Mouse (Mus musculus) c-Kit-negative CD71-positive TER-119-positive erythroid progenitor cells, embryonic 14.5 days (primary cell): Measurements from ENCODE around the gene Pbrm1.

Experiments used
- DNase-seq: peaks from one replicate; pipeline ENCODE4 v3.0.0-alpha.2; 2013; ENCODE audit warnings: low read depth, low spot score

Gene Pbrm1

DNA sequence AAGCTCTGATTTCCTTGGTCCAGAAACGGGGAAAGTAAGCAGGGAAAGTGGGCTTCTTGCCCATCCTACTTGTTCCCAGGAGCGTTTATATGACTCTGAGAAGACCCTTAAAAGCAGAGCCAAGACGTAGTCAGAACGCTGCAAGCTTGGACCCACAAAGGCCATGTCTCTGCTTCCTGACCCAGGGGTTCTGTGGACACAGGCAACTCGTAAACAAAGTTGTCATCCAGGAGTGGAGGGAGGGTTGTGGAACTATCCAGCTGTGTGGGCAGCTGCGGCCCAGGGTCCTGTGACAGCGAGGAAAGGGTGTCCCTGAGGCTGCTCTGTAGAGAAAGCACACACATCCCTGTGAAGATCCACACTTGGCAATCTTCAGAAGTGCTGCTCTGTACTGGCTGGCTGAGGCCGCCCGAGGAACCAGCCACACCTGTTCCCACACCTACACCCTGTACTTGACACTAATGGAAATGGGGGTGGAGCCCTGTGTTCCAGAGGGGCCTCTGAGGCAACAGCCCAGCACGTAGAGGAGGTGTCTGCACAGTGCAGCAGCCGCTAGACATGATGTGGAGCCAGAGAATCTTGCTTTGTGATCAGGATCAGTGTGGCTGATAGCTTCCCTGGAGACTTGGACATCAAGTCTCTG, 114.2 kb downstream of the Pbrm1 start:
- DNase-seq, result no peak

DNA sequence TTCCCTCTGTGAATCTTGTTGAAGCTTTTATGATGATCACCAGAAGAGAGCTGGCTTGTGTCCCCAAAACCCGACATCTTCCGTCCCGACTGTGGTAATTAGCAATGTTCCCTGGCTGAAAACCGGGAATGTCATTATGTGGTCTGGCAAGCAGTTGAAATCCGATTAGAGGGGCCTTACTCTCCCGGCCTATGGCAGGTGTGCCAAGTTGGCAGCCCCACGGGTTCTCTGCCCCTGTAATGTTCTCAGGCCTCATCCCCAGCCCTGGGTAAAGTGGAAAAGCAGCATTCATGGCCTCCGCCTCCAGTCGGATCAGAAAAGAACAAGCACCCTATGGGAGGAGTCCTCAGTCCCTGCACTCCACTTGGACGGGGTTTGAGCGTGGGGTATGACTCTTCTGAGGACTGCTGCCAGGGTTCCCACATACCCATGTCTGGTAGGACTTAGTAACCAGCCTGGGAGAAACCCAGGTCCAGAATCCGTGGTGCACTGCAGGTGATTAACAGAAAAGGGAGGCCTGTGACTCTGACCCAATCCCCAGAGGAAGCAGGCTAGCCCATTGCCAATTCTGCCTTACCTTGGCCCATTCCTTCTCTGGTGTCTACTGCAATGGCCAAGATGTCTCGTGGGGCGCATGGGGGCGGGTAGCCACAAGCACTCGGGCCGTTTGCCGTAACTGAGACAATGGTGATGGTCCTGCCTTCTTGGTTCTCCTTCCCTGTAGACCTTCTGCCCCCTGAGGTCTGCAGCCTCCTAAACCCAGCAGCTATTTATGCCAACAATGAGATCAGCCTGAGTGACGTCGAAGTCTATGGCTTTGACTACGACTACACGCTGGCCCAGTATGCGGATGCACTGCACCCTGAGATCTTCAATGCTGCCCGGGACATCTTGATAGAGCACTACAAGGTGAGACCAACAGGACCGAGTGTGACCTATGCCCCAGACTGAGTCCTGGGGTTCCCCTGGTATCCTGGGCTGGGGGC, 115.4 kb downstream of the Pbrm1 start:
- DNase-seq, result no peak

DNA sequence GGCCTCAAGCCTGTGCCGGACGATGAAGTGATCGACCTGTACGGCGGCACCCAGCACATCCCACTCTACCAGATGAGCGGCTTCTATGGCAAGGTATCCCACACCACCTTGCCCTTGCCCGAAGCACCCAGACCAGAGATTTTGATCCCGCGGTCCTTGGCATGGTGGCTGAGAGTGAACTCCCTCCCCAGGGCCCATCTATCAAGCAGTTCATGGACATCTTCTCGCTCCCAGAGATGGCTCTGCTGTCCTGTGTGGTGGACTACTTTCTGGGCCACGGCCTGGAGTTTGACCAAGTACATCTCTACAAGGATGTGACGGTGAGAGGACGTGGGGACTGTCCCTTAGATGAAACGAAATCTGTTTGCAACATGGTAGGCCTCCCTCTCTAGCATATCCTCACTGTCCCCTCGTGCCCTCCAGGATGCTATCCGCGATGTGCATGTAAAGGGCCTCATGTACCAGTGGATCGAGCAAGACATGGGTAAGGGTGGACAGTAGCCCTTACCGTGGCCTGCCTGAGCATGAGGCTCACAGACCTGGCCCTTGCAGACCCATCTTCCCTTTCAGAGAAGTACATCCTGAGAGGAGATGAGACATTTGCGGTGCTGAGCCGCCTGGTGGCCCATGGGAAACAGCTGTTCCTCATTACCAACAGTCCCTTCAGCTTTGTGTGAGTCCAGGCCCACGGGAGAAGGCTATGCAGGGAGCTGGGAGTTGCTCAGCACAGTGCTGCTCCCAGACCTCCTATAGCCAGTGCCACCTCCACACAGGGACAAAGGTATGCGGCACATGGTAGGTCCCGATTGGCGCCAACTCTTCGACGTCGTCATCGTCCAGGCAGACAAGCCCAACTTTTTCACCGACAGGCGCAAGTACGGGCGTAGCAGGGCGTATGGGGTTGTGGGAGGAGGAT, 116.8 kb downstream of the Pbrm1 start:
- no peak for DNase-seq

DNA sequence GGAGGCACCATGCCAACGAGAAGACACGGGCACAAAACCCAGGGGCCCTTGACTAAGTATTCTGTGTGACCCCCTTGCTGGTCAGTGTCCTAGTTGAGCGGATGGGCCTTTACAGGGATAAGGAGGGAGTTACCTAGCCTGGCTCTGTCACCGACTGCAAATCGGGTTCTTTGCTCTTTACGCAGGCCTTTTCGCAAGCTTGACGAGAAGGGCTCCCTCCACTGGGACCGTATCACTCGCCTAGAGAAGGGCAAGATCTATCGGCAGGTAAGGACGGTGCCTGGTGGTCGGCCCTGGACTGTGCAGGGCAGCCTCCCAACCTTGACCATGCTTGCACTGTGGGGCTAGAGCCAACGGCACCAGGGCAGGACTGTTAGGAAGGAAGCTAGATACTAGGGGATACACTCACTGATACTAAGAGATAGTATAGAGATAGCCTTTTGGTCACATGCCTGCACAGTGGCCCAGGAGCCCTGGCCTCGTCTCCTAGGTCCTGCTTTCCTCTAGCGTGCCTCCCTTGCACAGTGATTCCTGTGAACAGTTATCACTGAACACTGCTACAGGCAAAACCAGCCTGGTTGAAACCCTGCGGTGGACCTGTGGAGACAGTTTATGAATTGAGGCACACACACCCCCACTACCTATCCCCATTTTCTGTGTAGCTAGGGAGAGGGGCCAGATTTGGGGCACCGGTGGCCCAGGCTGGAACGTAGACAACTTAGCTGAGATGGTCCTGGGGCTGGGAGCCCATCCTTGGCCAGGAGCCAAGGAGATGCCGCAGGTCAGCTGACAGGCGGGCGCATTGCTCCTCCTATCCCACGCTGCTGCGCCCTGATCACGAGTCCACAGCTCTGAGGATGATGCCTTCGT, 117.7 kb downstream of the Pbrm1 start:
- DNase-seq, result no peak

DNA sequence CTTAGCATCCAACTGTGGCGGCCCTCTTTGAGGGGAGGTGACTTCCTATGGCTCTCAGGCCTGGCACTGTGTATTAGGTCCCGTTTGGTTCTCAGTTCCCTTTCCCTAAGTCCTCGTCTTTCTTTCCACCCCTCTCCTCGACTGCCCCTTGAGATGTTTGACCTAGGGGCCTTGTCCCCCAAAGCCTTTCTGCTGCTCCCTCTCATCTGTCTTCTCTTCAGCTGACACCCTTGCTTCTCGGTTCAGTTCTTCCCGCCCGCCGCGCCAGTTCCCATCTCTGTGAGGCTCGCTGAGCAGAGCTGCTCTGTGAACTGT, 118.3 kb downstream of the Pbrm1 start:
- no peak for DNase-seq

DNA sequence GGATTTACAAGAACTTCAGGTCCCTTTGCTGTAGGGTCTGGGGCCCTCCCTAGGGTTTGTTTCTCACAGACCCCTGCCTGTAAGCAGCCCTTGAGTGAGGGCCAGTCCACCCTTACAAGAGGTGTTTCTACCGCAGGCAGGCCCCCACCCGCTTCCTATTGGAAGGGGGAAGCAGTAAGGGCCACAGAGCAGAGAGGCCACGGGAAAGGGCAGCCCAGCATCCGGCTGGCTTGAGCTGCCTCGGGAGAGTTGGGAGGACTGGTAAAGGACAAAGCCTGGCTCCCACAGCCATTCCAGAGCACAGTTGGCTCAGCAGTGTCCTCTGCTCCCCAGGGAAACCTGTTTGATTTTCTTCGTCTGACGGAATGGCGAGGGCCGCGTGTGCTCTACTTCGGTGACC, 118.9 kb downstream of the Pbrm1 start:
- no peak for DNase-seq

DNA sequence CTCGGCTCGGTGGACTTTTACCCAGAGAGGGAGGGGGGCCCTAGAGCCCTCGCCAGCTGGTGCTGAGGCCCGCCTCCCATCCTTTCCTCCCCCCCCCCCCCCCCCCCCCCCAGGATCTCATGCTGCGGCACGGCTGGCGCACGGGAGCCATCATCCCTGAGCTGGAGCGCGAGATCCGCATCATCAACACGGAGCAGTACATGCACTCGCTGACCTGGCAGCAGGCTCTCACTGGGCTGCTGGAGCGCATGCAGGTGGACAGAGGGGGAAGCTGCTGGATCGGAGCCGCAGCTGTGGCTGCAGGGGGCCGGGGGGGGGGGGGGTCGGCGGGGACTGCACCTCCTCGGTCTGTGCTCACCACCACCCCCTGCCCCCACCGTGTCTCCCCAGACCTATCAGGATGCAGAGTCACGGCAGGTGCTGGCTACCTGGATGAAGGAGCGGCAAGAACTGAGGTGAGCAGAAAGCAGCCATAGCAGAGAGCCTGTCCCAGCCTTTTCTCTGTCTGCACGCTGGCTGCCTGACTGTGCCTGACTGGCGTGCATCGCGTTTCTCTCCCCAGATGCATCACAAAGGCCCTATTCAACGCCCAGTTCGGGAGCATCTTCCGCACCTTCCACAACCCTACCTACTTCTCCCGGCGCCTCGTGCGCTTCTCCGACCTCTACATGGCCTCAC, 119.4 kb downstream of the Pbrm1 start:
- DNase-seq, result no peak

DNA sequence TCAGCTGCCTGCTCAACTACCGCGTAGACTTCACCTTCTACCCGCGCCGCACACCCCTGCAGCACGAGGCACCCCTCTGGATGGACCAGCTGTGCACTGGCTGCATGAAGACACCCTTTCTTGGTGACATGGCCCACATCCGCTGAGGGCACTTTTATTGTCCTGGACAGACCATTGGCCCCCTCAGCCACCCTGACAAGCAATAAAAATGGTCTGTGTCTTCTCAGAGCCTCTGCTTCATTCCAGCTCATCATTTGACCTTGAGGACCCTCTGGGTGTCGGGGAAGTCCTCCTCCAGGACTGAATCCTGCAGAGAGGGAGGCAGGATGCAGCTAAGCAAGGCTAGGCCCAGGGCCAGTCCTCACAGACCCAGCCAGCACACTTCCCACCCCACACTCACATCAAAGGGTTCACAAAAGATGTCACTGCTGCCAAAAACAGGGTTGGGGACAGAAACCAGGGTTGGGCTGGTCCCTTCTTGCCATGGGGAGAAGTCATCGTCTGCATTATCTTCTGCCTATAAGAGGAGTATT, 120.0 kb downstream of the Pbrm1 start:
- DNase-seq, result no peak

DNA sequence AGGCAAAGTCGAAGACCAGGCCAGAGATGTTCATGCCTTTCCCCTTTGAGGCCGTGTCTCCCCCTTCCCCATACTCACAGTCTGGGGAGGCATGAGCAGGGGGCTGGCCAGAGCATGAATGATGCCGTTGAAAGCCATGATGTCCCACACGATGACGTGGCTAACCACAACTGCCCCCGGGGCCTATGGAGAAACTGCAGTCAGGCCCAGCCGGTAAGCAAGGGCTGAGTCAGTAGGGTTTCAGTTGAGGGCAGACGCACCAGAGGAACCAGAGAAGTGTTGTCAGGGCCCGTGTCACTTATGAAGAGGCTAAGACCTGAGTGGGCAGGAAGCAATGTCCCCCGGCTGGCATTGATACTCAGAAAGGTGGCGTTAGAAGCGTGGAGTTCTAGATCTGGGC, 120.7 kb downstream of the Pbrm1 start:
- DNase-seq, result no peak

DNA sequence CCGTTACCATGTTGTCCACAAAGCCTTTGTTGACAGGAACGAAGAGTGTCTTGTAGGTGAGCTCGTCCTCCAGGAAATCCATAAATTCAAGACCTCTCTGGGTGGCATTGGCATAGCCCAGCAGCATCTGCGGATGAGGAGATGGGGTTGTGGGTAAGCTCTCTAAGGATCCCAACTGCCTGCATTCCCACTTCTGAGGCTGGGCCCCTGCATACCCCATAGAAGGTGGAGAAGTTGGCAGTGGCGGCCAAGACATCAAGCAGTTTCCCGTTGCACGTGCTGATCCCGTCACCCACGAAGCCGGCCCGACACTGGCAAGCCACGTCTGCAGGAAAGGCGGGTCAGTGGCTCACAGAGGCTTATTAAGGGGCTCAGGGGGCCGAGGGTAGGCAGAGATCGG, 121.2 kb downstream of the Pbrm1 start:
- DNase-seq, result no peak

DNA sequence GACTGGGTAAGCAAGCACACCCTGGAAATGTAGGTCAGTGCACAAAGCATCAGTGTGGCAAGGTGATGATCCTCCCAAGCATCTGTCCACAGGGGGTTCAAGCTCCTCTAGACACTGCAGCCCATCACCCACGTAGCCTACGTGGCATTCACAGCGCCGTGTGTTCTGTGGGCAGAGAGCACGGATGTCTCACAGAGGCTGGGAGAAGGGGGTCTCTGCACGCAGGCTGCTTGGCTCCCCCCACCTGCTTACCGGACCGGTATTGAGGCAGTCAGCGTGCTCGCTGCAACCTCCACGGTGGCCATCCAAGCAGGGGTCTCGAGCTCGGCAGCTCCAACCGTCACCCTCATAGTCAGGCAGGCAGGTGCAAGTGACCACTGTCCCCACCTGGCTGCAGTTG, 122.1 kb downstream of the Pbrm1 start:
- DNase-seq, result no peak

DNA sequence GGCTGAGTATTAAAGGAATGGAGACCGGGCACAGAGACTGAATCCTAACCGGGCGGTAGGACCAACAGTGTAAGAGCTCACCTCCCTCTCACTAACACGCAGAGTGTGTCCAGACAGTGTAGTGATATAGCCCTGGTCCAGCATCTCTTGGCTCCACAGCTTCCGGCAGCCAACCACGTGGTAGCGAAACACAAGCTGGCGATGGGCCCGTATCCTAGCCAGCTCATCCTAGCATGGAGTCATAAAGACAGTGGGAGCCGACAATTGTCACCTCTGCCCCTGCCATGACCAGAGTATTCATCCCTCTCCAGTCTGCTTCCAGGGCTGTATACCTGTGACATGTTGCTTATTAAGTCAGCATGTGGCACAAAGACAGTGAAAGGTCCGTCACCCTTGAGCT, 126.8 kb downstream of the Pbrm1 start:
- DNase-seq, result no peak

DNA sequence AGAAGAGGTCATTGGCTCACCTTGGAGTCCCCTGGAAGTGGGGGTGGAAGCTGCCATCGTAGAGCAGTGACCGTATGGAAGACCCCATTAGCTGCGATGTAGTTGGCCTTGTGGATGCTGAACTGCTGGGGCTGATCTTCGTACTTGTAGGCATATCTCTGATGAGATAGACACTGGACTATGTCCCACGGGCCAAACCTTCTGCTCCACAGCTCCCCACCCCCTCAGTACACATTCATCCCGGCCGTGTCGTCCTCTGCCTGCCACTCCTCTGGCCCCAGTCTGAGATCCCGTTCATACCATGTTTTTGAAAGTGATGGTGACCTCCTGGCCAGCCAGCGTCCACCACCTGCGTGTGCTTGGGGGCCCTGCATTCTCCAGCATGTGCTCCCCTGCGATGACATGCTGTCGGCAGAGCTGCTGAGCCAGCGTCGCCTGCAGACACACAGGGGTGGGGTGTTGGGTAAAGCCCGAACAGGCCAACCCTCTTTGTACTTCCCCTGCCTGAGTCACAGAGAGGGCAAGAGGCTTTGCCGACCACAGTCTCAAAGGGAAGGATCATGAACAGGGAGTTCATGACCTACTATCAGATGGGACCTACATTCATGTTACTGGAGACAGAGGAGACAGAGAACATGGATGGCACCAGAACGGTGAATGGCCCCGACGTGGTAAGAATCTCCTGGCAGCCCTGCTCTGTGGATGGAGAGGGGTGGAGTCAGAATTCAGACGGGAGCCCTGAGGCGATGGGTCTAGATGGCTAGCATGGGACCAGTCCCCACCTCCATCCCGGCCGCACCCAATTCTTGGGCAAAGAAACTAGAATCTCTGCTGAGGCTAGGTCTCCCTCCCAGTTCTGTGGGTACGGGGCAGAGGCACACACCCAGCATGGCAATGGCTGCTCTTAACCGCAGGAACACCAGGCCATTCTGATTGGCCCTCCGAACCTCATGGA, 141.5 kb downstream of the Pbrm1 start:
- no peak for DNase-seq

DNA sequence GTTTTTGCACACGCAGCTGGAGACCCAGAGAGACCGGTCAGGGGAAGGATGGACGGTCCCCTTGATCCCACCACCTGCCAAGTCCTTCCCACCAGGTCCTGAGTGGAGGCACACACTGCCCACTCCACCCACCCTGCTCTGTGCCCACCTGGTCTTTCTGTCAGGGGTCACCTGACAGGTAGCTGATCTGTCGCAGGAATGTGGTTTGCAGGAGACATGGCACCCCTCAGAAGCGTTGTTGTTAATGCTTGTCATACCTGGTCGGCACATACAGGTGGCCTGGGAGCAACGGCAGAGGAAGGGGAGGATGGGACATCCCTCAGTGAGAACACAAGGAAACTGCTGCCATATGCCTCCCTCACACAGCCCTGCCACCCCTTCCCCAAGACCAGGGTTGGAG, 142.3 kb downstream of the Pbrm1 start:
- DNase-seq, result no peak

DNA sequence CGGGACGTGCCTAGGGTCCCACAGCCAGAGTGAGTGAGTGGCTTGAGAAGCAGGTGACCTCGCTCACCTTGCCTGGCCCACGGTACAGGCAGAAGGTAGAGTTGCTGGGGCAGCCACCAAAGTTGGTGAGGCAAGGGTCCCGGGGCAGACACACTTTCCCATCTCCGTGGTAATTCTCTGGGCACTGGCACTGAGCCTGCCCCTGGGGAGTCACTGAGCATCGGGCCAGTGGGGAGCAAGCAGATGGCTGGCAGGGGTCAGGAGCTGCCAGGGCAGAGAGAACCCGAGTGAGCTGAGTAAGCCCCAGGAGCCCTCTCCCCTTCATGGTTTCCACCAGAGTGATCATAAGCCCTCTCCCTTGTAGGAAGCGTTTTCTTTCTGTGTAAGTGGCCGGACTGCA, 142.7 kb downstream of the Pbrm1 start:
- DNase-seq, result no peak

DNA sequence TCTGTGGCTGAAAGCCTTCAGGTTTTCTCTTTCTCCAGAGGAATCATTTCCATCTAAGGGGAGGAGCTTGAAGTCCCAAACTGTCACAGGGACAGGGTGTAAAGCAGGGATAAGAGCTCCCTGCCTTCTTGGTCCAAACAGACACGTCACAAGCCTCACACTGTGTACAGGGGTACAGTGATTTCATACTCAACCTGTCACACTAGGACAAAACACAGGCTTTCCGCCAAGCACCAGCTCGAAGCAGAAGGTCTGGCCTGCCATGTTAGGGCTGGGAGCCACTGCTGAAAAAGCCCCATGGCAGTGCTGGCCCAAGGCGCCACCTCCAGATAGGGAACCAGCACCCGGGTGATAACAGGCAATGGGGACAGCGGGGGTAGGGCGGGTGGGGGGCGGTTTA, 145.1 kb downstream of the Pbrm1 start:
- no peak for DNase-seq

DNA sequence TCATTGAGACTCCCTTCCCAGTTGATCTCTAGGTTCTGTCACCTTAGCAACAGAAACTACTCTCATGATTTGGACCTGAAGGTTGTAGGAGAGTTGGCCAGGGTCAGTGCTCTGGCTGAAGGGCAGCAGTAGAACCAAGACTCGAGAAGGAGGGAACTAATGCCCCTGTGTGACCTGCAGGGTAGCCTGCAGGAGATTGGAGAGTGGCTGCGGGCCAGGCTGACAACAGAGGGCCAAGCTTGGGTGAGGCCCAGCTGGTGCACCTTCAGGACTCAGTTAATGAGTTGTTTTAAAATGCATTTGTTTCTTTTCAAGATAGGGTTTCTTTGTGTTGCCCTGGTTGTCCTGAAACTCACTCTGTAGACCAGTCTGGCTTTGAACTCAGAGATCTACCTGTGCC, 146.1 kb downstream of the Pbrm1 start:
- DNase-seq, result no peak

DNA sequence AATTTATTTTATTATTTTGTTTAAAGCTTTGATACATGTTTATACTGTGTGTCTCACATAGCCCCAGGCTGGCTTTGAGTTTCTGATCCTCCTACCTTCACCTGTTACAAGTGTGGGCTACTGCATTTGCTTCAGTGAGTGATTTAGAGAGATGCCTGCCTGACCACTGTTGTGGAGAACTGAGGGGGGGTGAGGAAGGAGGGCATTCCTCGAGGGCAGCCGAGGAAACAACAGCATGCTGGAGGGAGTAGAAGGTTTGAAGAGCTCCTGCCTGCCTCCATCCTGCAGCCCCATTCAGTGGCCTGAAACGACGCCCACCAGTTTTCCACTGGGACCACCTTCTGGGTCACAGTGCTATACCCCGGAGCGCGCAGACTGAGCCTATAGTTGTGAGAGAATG, 146.5 kb downstream of the Pbrm1 start:
- DNase-seq, result no peak

DNA sequence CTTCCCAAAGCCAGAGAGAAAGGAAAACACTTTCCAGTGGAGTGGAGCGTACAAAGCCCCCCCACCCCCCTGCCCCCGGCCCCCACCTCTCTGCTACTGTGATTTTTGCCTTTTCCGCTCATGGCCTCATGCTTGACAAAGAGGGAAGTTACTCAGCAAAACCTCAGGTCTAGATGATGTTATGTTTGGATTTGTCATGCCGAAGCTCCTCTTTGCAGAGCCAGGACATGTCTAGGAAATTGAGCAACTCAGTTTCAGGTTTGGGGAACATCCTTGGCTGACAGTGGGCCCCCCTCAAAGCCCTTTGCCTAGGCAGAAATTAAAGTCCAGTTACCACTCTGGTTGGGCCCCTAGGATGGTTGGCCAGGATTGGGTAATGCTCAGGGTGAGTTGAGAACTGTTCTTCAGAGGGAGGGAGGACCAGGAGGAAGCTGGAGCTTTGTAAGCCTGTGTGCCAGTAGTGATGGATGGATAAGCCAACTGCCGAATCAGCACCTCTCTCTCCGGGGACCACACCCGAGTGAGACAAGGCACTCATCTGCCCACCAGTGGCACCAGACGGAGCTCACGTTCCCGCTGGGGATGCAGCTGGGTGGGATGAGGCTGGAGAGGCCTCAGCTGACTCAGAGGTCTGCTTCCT, 147.2 kb downstream of the Pbrm1 start:
- DNase-seq, result no peak
